Comparison of ENCODE assay signal across 10 mouse cellular contexts in genomic region chr9:62354838-62355719, GRCm38 (mm10). TPM values are rescaled to one million over a fixed set of nuclear protein-coding genes. Genes with fewer than 3 reads are reported as not detected.
A peak's percentile ranks its signal among the peaks of the same experiment; 100 is the strongest.
DNase-seq lines count a peak whose midpoint lies in the region; ATAC-seq and TF ChIP-seq lines count a peak whose summit lies in the region.
"Had no signal": no experiment of that assay in that cellular context is flagged by ENCODE, and none has a peak within 500 bp of the region (broad histone marks: within the 10 kb centered on the region; RNA-seq: fewer than 3 reads in every experiment).

No protein-coding gene starts in this region.

- dilution Hi-C loops in CH12.LX (cut with MboI; ENCODE audit: extremely low pct_ligation_motif_present, extremely low pct_unique_long_range_greater_than_20kb, low sequenced_read_pairs), result no loop called here

- H3K27me3 ChIP-seq in heart, embryonic 10.5 days (ENCODE audit: insufficient read depth, poor library complexity, severe bottlenecking), result no peaks in the 10 kb centered on the region
- no peaks in the 10 kb centered on the region for H3K27me3 ChIP-seq in heart, embryonic 12.5 days (replicated peaks)
- no peaks in the 10 kb centered on the region for H3K27me3 ChIP-seq in CH12.LX (replicated peaks)
- H3K27me3 ChIP-seq: hindbrain, embryonic 13.5 days had no signal

- TF ChIP-seq POLR2A in CH12.LX (IDR thresholded peaks at IDR 0.05; ENCODE audit: low read depth, low read length), result no peak

- TF ChIP-seq RAD21 in CH12.LX (IDR thresholded peaks at IDR 0.05; ENCODE audit: low read depth, low read length), result no peak

- no peaks in the 10 kb centered on the region for H3K9me3 ChIP-seq in heart, embryonic 10.5 days
- no peaks in the 10 kb centered on the region for H3K9me3 ChIP-seq in heart, embryonic 12.5 days (replicated peaks)
- H3K9me3 ChIP-seq in CH12.LX (replicated peaks; ENCODE audit: low read length), result no peaks in the 10 kb centered on the region
- H3K9me3 ChIP-seq: hindbrain, embryonic 13.5 days had no signal

- H3K9ac ChIP-seq in heart, embryonic 12.5 days, result no peak overlapping the region
- peak overlapping the region; percentile 14 for H3K9ac ChIP-seq in CH12.LX (ENCODE audit: insufficient read depth, low read depth)
- H3K9ac ChIP-seq: hindbrain, embryonic 13.5 days had no signal

- peak overlapping the region; percentile 16; the same call in 1 of the 2 replicates for H3K27ac ChIP-seq in heart, embryonic 10.5 days
- no peak overlapping the region for H3K27ac ChIP-seq in heart, embryonic 12.5 days (ENCODE audit: poor library complexity, severe bottlenecking)
- peak overlapping the region; percentile 59 for H3K27ac ChIP-seq in layer of hippocampus, adult 2 months
- peak overlapping the region; percentile 95 for H3K27ac ChIP-seq in CH12.LX (ENCODE audit: insufficient read depth, low read depth)
- H3K27ac ChIP-seq: hindbrain, embryonic 13.5 days had no signal

- peaks cover 43% of the 10 kb centered on the region for H3K36me3 ChIP-seq in heart, embryonic 10.5 days
- peaks cover 42% of the 10 kb centered on the region for H3K36me3 ChIP-seq in heart, embryonic 12.5 days
- H3K36me3 ChIP-seq in CH12.LX (replicated peaks in 1 of 2; ENCODE audit: control insufficient read depth in 1 of 2, insufficient read depth in 1 of 2, low read length in 1 of 2), result peaks cover 29 to 73% of the 10 kb centered on the region in 2 experiments

- TF ChIP-seq EP300 in CH12.LX (IDR thresholded peaks at IDR 0.05; ENCODE audit: low read length), result 0 out of 2 replicates have a peak, but pooled peaks have one; percentile 19

- in situ Hi-C loops in CH12.LX (cut with MboI; ENCODE audit: low pct_ligation_motif_present, low pct_unique_long_range_greater_than_20kb, low sequenced_read_pairs), result no loop called here

- ATAC-seq in heart, embryonic 12.5 days (ENCODE audit: insufficient number of reproducible peaks, low FRiP score), result no peak

- peaks cover 80% of the 10 kb centered on the region for H3K4me1 ChIP-seq in heart, embryonic 10.5 days
- H3K4me1 ChIP-seq in heart, embryonic 12.5 days (replicated peaks), result peaks cover 79% of the 10 kb centered on the region
- peaks cover 58 to 93% of the 10 kb centered on the region in 2 experiments for H3K4me1 ChIP-seq in CH12.LX (ENCODE audit: control insufficient read depth in 1 of 2, insufficient read depth in 2 of 2)

- TF ChIP-seq CTCF in layer of hippocampus, adult 2 months (conservative IDR thresholded peaks at IDR 0.05), result no peak
- no peak for TF ChIP-seq CTCF in CH12.LX (conservative IDR thresholded peaks at IDR 0.05 in 1 of 2, IDR thresholded peaks at IDR 0.05 in 1 of 2; ENCODE audit: low read depth in 2 of 2, low read length in 2 of 2)

- H3K79me2 ChIP-seq in CH12.LX (replicated peaks; ENCODE audit: control insufficient read depth, extremely low read depth, insufficient read depth, poor library complexity, severe bottlenecking), result peaks cover 92% of the 10 kb centered on the region

- 83% methylated on average over 16 of the region's 16 CpGs for WGBS in heart, embryonic 10.5 days
- 79% methylated on average over 16 of the region's 16 CpGs for whole genome bisulfite sequencing in heart, embryonic 12.5 days

- H3K4me3 ChIP-seq in heart, embryonic 10.5 days, result no peak overlapping the region
- H3K4me3 ChIP-seq in heart, embryonic 12.5 days, result no peak overlapping the region
- no peak overlapping the region for H3K4me3 ChIP-seq in layer of hippocampus, adult 2 months
- peak overlapping the region in 1 of 3 experiments; percentile 31 for H3K4me3 ChIP-seq in CH12.LX (replicated peaks in 1 of 3; ENCODE audit: low read depth in 2 of 3, low read length in 2 of 3, poor library complexity in 1 of 3)
- H3K4me3 ChIP-seq: hindbrain, embryonic 13.5 days had no signal

- peak; percentile 24 for DNase-seq in adrenal gland, postnatal 10 days
- no peak for DNase-seq in adrenal gland, postnatal 25 days
- DNase-seq in heart, embryonic 10.5 days (ENCODE audit: low spot score), result no peak
- DNase-seq in layer of hippocampus, adult 2 months (ENCODE audit: low spot score in 2 of 2), result no peak
- DNase-seq in layer of hippocampus, postnatal 36 days, result no peak
- no peak for DNase-seq in CH12.LX (ENCODE audit: extremely low read depth)
- no peak for DNase-seq in thymus, postnatal 36 days
- DNase-seq: thymus, adult 18-20 months had no signal

- H3K4me2 ChIP-seq in heart, embryonic 12.5 days, result no peak overlapping the region
- H3K4me2 ChIP-seq in CH12.LX (ENCODE audit: insufficient read depth, low read depth, poor library complexity, severe bottlenecking), result peak overlapping the region; percentile 59
- H3K4me2 ChIP-seq: hindbrain, embryonic 13.5 days had no signal

TF ChIP-seq in CH12.LX, 34 proteins besides CTCF, POLR2A, EP300 and RAD21:
- TF ChIP-seq MAZ (IDR thresholded peaks at IDR 0.05; ENCODE audit: low read depth, low read length) (no peak), USF1 (IDR thresholded peaks at IDR 0.05; ENCODE audit: low read depth, low read length) (no peak), KAT2A (IDR thresholded peaks at IDR 0.05; ENCODE audit: insufficient replicate concordance, low read length) (no peak), TBP (conservative IDR thresholded peaks at IDR 0.05; ENCODE audit: low read depth, low read length) (no peak), MYC (IDR thresholded peaks at IDR 0.05; ENCODE audit: low read depth, low read length) (no peak), NRF1 (IDR thresholded peaks at IDR 0.05; ENCODE audit: low read depth, low read length) (no peak), SIN3A (IDR thresholded peaks at IDR 0.05; ENCODE audit: low read length) (no peak), IRF4 (IDR thresholded peaks at IDR 0.05; ENCODE audit: low read depth, low read length) (0 out of 2 replicates have a peak, but pooled peaks have one; percentile 13), CHD1 (IDR thresholded peaks at IDR 0.05; ENCODE audit: low read depth, low read length) (0 out of 2 replicates have a peak, but pooled peaks have one; percentile 10), JUND (conservative IDR thresholded peaks at IDR 0.05; ENCODE audit: low read depth, low read length) (no peak), NELFE (IDR thresholded peaks at IDR 0.05; ENCODE audit: low read depth, low read length) (no peak), TCF12 (IDR thresholded peaks at IDR 0.05; ENCODE audit: low read depth, low read length) (peak; percentile 45; the same call in 1 of the 2 replicates), MAX (IDR thresholded peaks at IDR 0.05; ENCODE audit: low read length) (no peak), E2F4 (IDR thresholded peaks at IDR 0.05; ENCODE audit: insufficient replicate concordance, low read depth, low read length) (no peak), BHLHE40 (IDR thresholded peaks at IDR 0.05; ENCODE audit: low read depth, low read length) (peak; percentile 87)
TF ChIP-seq in CH12.LX: peak in this region for 4.

RNA-seq across cellular contexts. Expression of gene Anp32a, which starts 14.0 kb away (rescaled TPM):
- total RNA-seq in adrenal gland, postnatal 10 days (2021), result 100 to 1,000 TPM; 274 to 316 TPM
- total RNA-seq in adrenal gland, postnatal 25 days (2021), result 271 and 320 TPM in 2 replicates
- polyA plus RNA-seq in heart, embryonic 10.5 days (2016; fragmentation: Nextera tagmentation; extraction: Ambion mirVana), result 160 and 178 TPM in 2 replicates
- polyA plus RNA-seq in heart, embryonic 12.5 days (2016; fragmentation: Nextera tagmentation; extraction: Ambion mirVana), result 156 and 158 TPM in 2 replicates
- 100 to 1,000 TPM; 350 to 351 TPM for total RNA-seq in layer of hippocampus, adult 2 months (2021)
- total RNA-seq in layer of hippocampus, postnatal 36 days (2021), result 100 to 1,000 TPM; 334 to 351 TPM
- 585 and 608 TPM in 2 replicates for total RNA-seq in CH12.LX (2012; rRNA removed)
- 809 and 869 TPM in 2 replicates for total RNA-seq in CH12.LX (2014; rRNA removed)
- polyA plus RNA-seq in CH12.LX (2012; ENCODE audit: insufficient read length, low read depth), result 1,207 and 1,391 TPM in 2 replicates
